Mouse (Mus musculus) G1E (cell line): ENCODE measurements around the gene Dhx58.

Experiments
- CTCF ChIP-seq: IDR thresholded peaks from 2 replicates; pipeline ENCODE4 v1.5.1; 2012; ENCODE audit warnings: low read depth, low read length, inconsistent platforms, mixed read lengths
- GATA1 ChIP-seq: IDR thresholded peaks from 2 replicates; pipeline ENCODE4 v1.6.1; 2012; ENCODE audit warnings: borderline replicate concordance, low read length, inconsistent platforms, mixed read lengths
- POLR2AphosphoS5 ChIP-seq: IDR thresholded peaks from 2 replicates; pipeline ENCODE4 v1.6.1; 2012; ENCODE audit warnings: low read depth, low read length, inconsistent platforms; ENCODE audit not compliant: insufficient replicate concordance
- TAL1 ChIP-seq: conservative IDR thresholded peaks from 2 replicates; pipeline ENCODE4 v1.6.1; 2012; ENCODE audit warnings: low read depth, low read length, inconsistent platforms, mixed read lengths

DNA sequence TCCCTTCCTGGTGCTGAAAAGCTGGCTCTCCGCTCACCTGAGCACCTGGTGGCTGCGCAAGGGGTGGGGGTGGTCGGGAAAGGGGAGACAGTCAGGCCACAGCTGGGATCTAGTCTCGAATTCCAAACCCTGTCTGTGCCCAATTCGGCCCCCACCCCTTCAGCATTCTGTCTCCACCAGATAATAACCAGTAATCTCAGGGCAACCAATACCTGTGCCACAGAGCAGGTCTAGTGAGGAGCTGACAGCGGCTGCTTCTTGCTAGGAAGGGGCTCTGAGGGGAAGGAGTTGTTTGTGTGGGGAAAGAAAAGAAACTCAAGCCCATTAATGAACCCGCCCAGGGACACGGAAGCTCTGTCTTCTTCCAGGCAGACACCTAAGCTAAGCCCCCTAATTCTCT, 52.9 kb downstream of the Dhx58 start:
- TF ChIP-seq CTCF (no peak), GATA1 (no peak), TAL1 (no peak), POLR2AphosphoS5 (no peak)
